Mouse (Mus musculus) G1E (cell line): ENCODE data around the gene Fam20c.

ENCODE experiments used
- CTCF ChIP-seq: IDR thresholded peaks from 2 replicates; pipeline ENCODE4 v1.5.1; 2012; ENCODE audit warnings: low read depth, low read length, inconsistent platforms, mixed read lengths
- GATA1 ChIP-seq: IDR thresholded peaks from 2 replicates; pipeline ENCODE4 v1.6.1; 2012; ENCODE audit warnings: borderline replicate concordance, low read length, inconsistent platforms, mixed read lengths
- TAL1 ChIP-seq: conservative IDR thresholded peaks from 2 replicates; pipeline ENCODE4 v1.6.1; 2012; ENCODE audit warnings: low read depth, low read length, inconsistent platforms, mixed read lengths

DNA sequence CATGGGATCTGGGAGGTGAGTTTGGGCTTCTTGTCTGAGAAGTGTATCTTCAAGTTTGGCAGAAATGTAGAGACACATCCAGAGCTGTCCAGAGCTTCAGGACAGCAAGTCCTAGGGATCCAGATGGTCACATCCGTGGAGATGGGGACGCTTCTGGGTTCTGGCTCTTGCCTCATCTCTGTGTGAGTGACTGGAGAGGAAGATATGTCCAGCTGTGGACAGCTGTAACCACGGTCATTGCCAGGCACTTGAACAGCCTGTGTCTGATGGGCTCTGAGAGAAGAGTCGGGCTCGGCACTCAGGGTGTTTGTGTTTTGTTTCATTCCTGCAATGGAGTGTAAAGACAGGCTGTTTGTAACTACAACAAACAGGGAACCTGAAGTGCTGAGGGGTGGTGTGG is 14.8 kb downstream of the Fam20c start:
- no peak for TF ChIP-seq CTCF
- no peak for TF ChIP-seq GATA1
- no peak for TF ChIP-seq TAL1
